Mouse (Mus musculus) right cerebral cortex, postnatal 4 days (tissue): Measurements from ENCODE around the gene Chka.

ENCODE experiments used
- DNase-seq: peaks from one replicate; pipeline ENCODE4 v3.0.0-alpha.2; 2022

Gene Chka

GRCm38 (mm10) chr19:3851502-3851962, at the start of gene Chka:
TSS of gene Chka (plus strand) at chr19:3851773.
- DNase-seq: peak; percentile 98

GRCm38 (mm10) chr19:3805526-3805925, 46.0 kb upstream of the Chka start:
- no peak for DNase-seq

- no peak for DNase-seq
These were observed 40.9 kb upstream of the Chka start for GRCm38 (mm10) chr19:3810536-3811233.

- DNase-seq: no peak
These were observed 37.1 kb upstream of the Chka start for GRCm38 (mm10) chr19:3814461-3814860.

GRCm38 (mm10) chr19:3815824-3816223, 35.7 kb upstream of the Chka start:
- DNase-seq: no peak

- DNase-seq: no peak
These were observed 32.5 kb upstream of the Chka start for GRCm38 (mm10) chr19:3819080-3819479.

- no peak for DNase-seq
These were observed 31.6 kb upstream of the Chka start for GRCm38 (mm10) chr19:3819899-3820444.

GRCm38 (mm10) chr19:3825044-3825443, 26.5 kb upstream of the Chka start:
- DNase-seq: no peak

- DNase-seq: no peak
These were observed 21.7 kb upstream of the Chka start for GRCm38 (mm10) chr19:3829863-3830262.

GRCm38 (mm10) chr19:3831716-3832115, 19.9 kb upstream of the Chka start:
- DNase-seq: no peak

GRCm38 (mm10) chr19:3832851-3833353, 18.7 kb upstream of the Chka start:
- no peak for DNase-seq

- DNase-seq: no peak
These were observed 17.3 kb upstream of the Chka start for GRCm38 (mm10) chr19:3834301-3834700.

- DNase-seq: no peak
These were observed 14.8 kb upstream of the Chka start for GRCm38 (mm10) chr19:3836791-3837190.

GRCm38 (mm10) chr19:3838931-3839330, 12.6 kb upstream of the Chka start:
- no peak for DNase-seq

GRCm38 (mm10) chr19:3839686-3840085, 11.9 kb upstream of the Chka start:
- DNase-seq: no peak

GRCm38 (mm10) chr19:3840214-3840651, 11.3 kb upstream of the Chka start:
- DNase-seq: no peak

- DNase-seq: no peak
These were observed 10.9 kb upstream of the Chka start for GRCm38 (mm10) chr19:3840685-3841084.

GRCm38 (mm10) chr19:3842359-3843148, 9.0 kb upstream of the Chka start:
- DNase-seq: no peak

- no peak for DNase-seq
These were observed 7.9 kb upstream of the Chka start for GRCm38 (mm10) chr19:3843629-3844028.

GRCm38 (mm10) chr19:3844836-3845235, 6.7 kb upstream of the Chka start:
- no peak for DNase-seq

GRCm38 (mm10) chr19:3845339-3845738, 6.2 kb upstream of the Chka start:
- no peak for DNase-seq

- DNase-seq: no peak
These were observed 5.7 kb upstream of the Chka start for GRCm38 (mm10) chr19:3845803-3846406.
